Mouse (Mus musculus): ENCODE measurements around the gene Pnma1. TPM values are rescaled to one million over a fixed set of nuclear protein-coding genes. Genes with fewer than 3 reads are reported as not detected.
A peak's percentile ranks its signal among the peaks of the same experiment; 100 is the strongest.

Pnma1 gene
- polyA plus RNA-seq (2015; fragmentation: Nextera tagmentation; extraction: Ambion mirVana) = 2.0 and 2.2 TPM in 2 replicates

- H3K27ac ChIP-seq (ENCODE audit: low read length) = no peak within 1 kb of the TSS
- no peaks in the 10 kb centered on the region for H3K9me3 ChIP-seq (ENCODE audit: control insufficient read depth, low read length)
- peaks cover 7% of the 10 kb centered on the region; the same call in 1 of the 2 replicates for H3K4me1 ChIP-seq (replicated peaks; ENCODE audit: control insufficient read depth, insufficient read depth, low read length)
- ATAC-seq (ENCODE audit: low read depth) = peak; percentile 89
- 2% methylated on average over 43 of the region's 50 CpGs for WGBS
- H3K9ac ChIP-seq (ENCODE audit: low read length) = peak within 1 kb of the TSS; percentile 55
- no peaks in the 10 kb centered on the region for H3K27me3 ChIP-seq (ENCODE audit: control insufficient read depth, insufficient read depth, low read depth, low read length)
- H3K4me3 ChIP-seq (ENCODE audit: low read length) = peak within 1 kb of the TSS; percentile 49
- H3K36me3 ChIP-seq (ENCODE audit: control insufficient read depth, insufficient read depth, low read length) = peaks cover 13% of the 10 kb centered on the region
- H3K4me2 ChIP-seq (ENCODE audit: low read depth, low read length) = peak within 1 kb of the TSS; percentile 68
These were observed at the start of gene Pnma1 for GRCm38 (mm10) chr12:84147954-84148621. Pnma1 (minus strand) TSS chr12:84148489.

- H3K4me3 ChIP-seq (ENCODE audit: low read length) = no peak overlapping the region
- H3K4me1 ChIP-seq (replicated peaks; ENCODE audit: control insufficient read depth, insufficient read depth, low read length) = peaks cover 39% of the 10 kb centered on the region
- no peak for ATAC-seq (ENCODE audit: low read depth)
- 43% methylated on average over 6 of the region's 6 CpGs for WGBS
- no peak overlapping the region for H3K9ac ChIP-seq (ENCODE audit: low read length)
- H3K27me3 ChIP-seq (ENCODE audit: control insufficient read depth, insufficient read depth, low read depth, low read length) = no peaks in the 10 kb centered on the region
- no peaks in the 10 kb centered on the region for H3K36me3 ChIP-seq (ENCODE audit: control insufficient read depth, insufficient read depth, low read length)
- no peaks in the 10 kb centered on the region for H3K9me3 ChIP-seq (ENCODE audit: control insufficient read depth, low read length)
- no peak overlapping the region for H3K27ac ChIP-seq (ENCODE audit: low read length)
- no peak overlapping the region for H3K4me2 ChIP-seq (ENCODE audit: low read depth, low read length)
These were observed 46.9 kb upstream of the Pnma1 start for GRCm38 (mm10) chr12:84195195-84195594.

GRCm38 (mm10) chr12:84194400-84195109 is 46.3 kb upstream of the Pnma1 start:
- no peaks in the 10 kb centered on the region for H3K27me3 ChIP-seq (ENCODE audit: control insufficient read depth, insufficient read depth, low read depth, low read length)
- H3K4me3 ChIP-seq (ENCODE audit: low read length) = peak overlapping the region; percentile 77
- H3K9me3 ChIP-seq (ENCODE audit: control insufficient read depth, low read length) = no peaks in the 10 kb centered on the region
- H3K4me2 ChIP-seq (ENCODE audit: low read depth, low read length) = peak overlapping the region; percentile 92
- ATAC-seq (ENCODE audit: low read depth) = no peak
- H3K27ac ChIP-seq (ENCODE audit: low read length) = peak overlapping the region; percentile 99
- H3K36me3 ChIP-seq (ENCODE audit: control insufficient read depth, insufficient read depth, low read length) = no peaks in the 10 kb centered on the region
- H3K9ac ChIP-seq (ENCODE audit: low read length) = peak overlapping the region; percentile 40
- H3K4me1 ChIP-seq (replicated peaks; ENCODE audit: control insufficient read depth, insufficient read depth, low read length) = peaks cover 45% of the 10 kb centered on the region
- under 1% methylated on average over 13 of the region's 13 CpGs for WGBS

GRCm38 (mm10) chr12:84193642-84194399 is 45.5 kb upstream of the Pnma1 start:
- H3K4me1 ChIP-seq (replicated peaks; ENCODE audit: control insufficient read depth, insufficient read depth, low read length) = peaks cover 53% of the 10 kb centered on the region
- H3K27me3 ChIP-seq (ENCODE audit: control insufficient read depth, insufficient read depth, low read depth, low read length) = no peaks in the 10 kb centered on the region
- peak overlapping the region; percentile 77 for H3K4me3 ChIP-seq (ENCODE audit: low read length)
- H3K9ac ChIP-seq (ENCODE audit: low read length) = peak overlapping the region; percentile 97
- H3K27ac ChIP-seq (ENCODE audit: low read length) = peak overlapping the region; percentile 99
- ATAC-seq (ENCODE audit: low read depth) = peak; percentile 94
- under 1% methylated on average over 48 of the region's 49 CpGs for WGBS
- H3K4me2 ChIP-seq (ENCODE audit: low read depth, low read length) = peak overlapping the region; percentile 92
- H3K9me3 ChIP-seq (ENCODE audit: control insufficient read depth, low read length) = no peaks in the 10 kb centered on the region
- no peaks in the 10 kb centered on the region for H3K36me3 ChIP-seq (ENCODE audit: control insufficient read depth, insufficient read depth, low read length)

- Histone ChIP-seq H3K4me3 (ENCODE audit: low read length) (peak overlapping the region; percentile 77), H3K36me3 (ENCODE audit: control insufficient read depth, insufficient read depth, low read length) (no peaks in the 10 kb centered on the region), H3K4me2 (ENCODE audit: low read depth, low read length) (peak overlapping the region; percentile 92), H3K27me3 (ENCODE audit: control insufficient read depth, insufficient read depth, low read depth, low read length) (no peaks in the 10 kb centered on the region), H3K27ac (ENCODE audit: low read length) (peak overlapping the region; percentile 99), H3K9me3 (ENCODE audit: control insufficient read depth, low read length) (no peaks in the 10 kb centered on the region), H3K9ac (ENCODE audit: low read length) (peak overlapping the region; percentile 97), H3K4me1 (replicated peaks; ENCODE audit: control insufficient read depth, insufficient read depth, low read length) (peaks cover 61% of the 10 kb centered on the region)
- under 1% methylated on average over 78 of the region's 102 CpGs for WGBS
- peak; percentile 13 for ATAC-seq (ENCODE audit: low read depth)
These were observed 44.7 kb upstream of the Pnma1 start for GRCm38 (mm10) chr12:84192741-84193641.

- H3K4me2 ChIP-seq (ENCODE audit: low read depth, low read length) = peak overlapping the region; percentile 92
- H3K4me3 ChIP-seq (ENCODE audit: low read length) = peak overlapping the region; percentile 77
- 1% methylated on average over 13 of the region's 13 CpGs for WGBS
- peak overlapping the region; percentile 99 for H3K27ac ChIP-seq (ENCODE audit: low read length)
- H3K9ac ChIP-seq (ENCODE audit: low read length) = peak overlapping the region; percentile 97
- no peaks in the 10 kb centered on the region for H3K9me3 ChIP-seq (ENCODE audit: control insufficient read depth, low read length)
- H3K36me3 ChIP-seq (ENCODE audit: control insufficient read depth, insufficient read depth, low read length) = no peaks in the 10 kb centered on the region
- no peaks in the 10 kb centered on the region for H3K27me3 ChIP-seq (ENCODE audit: control insufficient read depth, insufficient read depth, low read depth, low read length)
- H3K4me1 ChIP-seq (replicated peaks; ENCODE audit: control insufficient read depth, insufficient read depth, low read length) = peaks cover 68% of the 10 kb centered on the region
- no peak for ATAC-seq (ENCODE audit: low read depth)
These were observed 44.0 kb upstream of the Pnma1 start for GRCm38 (mm10) chr12:84192280-84192679.

- peak overlapping the region; percentile 77 for H3K4me3 ChIP-seq (ENCODE audit: low read length)
- peaks cover 73% of the 10 kb centered on the region for H3K4me1 ChIP-seq (replicated peaks; ENCODE audit: control insufficient read depth, insufficient read depth, low read length)
- H3K9me3 ChIP-seq (ENCODE audit: control insufficient read depth, low read length) = no peaks in the 10 kb centered on the region
- 19% methylated on average over 5 of the region's 5 CpGs for whole genome bisulfite sequencing
- no peaks in the 10 kb centered on the region for H3K36me3 ChIP-seq (ENCODE audit: control insufficient read depth, insufficient read depth, low read length)
- peak overlapping the region; percentile 92 for H3K4me2 ChIP-seq (ENCODE audit: low read depth, low read length)
- peak overlapping the region; percentile 97 for H3K9ac ChIP-seq (ENCODE audit: low read length)
- H3K27me3 ChIP-seq (ENCODE audit: control insufficient read depth, insufficient read depth, low read depth, low read length) = no peaks in the 10 kb centered on the region
- ATAC-seq (ENCODE audit: low read depth) = no peak
- H3K27ac ChIP-seq (ENCODE audit: low read length) = no peak overlapping the region
These were observed 43.5 kb upstream of the Pnma1 start for GRCm38 (mm10) chr12:84191770-84192169.

GRCm38 (mm10) chr12:84191190-84191589 is 42.9 kb upstream of the Pnma1 start:
- Histone ChIP-seq H3K27ac (ENCODE audit: low read length) (no peak overlapping the region), H3K9me3 (ENCODE audit: control insufficient read depth, low read length) (no peaks in the 10 kb centered on the region), H3K9ac (ENCODE audit: low read length) (peak overlapping the region; percentile 17; the same call in 1 of the 2 replicates), H3K36me3 (ENCODE audit: control insufficient read depth, insufficient read depth, low read length) (no peaks in the 10 kb centered on the region), H3K4me3 (ENCODE audit: low read length) (no peak overlapping the region), H3K4me1 (replicated peaks; ENCODE audit: control insufficient read depth, insufficient read depth, low read length) (peaks cover 78% of the 10 kb centered on the region), H3K4me2 (ENCODE audit: low read depth, low read length) (peak overlapping the region; percentile 92), H3K27me3 (ENCODE audit: control insufficient read depth, insufficient read depth, low read depth, low read length) (no peaks in the 10 kb centered on the region)
- ATAC-seq (ENCODE audit: low read depth) = no peak
- WGBS = 64% methylated on average over 7 of the region's 7 CpGs

Measured in lung, embryonic 16.5 days (tissue).